Mouse (Mus musculus): ENCODE data around the gene Ptpn1. TPM values are rescaled to one million over a fixed set of nuclear protein-coding genes. Genes with fewer than 3 reads are reported as not detected.
A peak's percentile ranks its signal among the peaks of the same experiment; 100 is the strongest.

Gene Ptpn1
- polyA plus RNA-seq, 1 experiment from 2014 or later: 50.8 TPM

- H3K27ac ChIP-seq (ENCODE audit: low read length): no peak overlapping the region
- H3K4me2 ChIP-seq (ENCODE audit: low read depth, low read length): no peak overlapping the region
- H3K9ac ChIP-seq (ENCODE audit: low read length): no peak overlapping the region
- H3K4me1 ChIP-seq (ENCODE audit: control insufficient read depth, insufficient read depth, low read length): peaks cover 8% of the 10 kb centered on the region; the same call in 1 of the 2 replicates
- H3K9me3 ChIP-seq (replicated peaks; ENCODE audit: control insufficient read depth, low read length): no peaks in the 10 kb centered on the region
- no peak overlapping the region for H3K4me3 ChIP-seq (ENCODE audit: low read length)
- WGBS: 84% methylated on average over 8 of the region's 8 CpGs
- H3K27me3 ChIP-seq (ENCODE audit: control insufficient read depth, insufficient read depth, low read length): peaks cover 7% of the 10 kb centered on the region
- H3K36me3 ChIP-seq (ENCODE audit: control insufficient read depth, insufficient read depth): no peaks in the 10 kb centered on the region
- ATAC-seq (replicated peaks; ENCODE audit: extremely low read depth, insufficient read depth, low FRiP score): no peak
These were observed 34.0 kb upstream of the Ptpn1 start for GRCm38 (mm10) chr2:167897896-167898295.

GRCm38 (mm10) chr2:167899989-167900421 lies 31.9 kb upstream of the Ptpn1 start:
- 16% methylated on average over 16 of the region's 16 CpGs for WGBS
- peaks cover 7% of the 10 kb centered on the region for H3K27me3 ChIP-seq (ENCODE audit: control insufficient read depth, insufficient read depth, low read length)
- ATAC-seq (replicated peaks; ENCODE audit: extremely low read depth, insufficient read depth, low FRiP score): peak; percentile 37

GRCm38 (mm10) chr2:167902116-167902703 lies 29.6 kb upstream of the Ptpn1 start:
- peaks cover 3% of the 10 kb centered on the region; the same call in 1 of the 2 replicates for H3K9me3 ChIP-seq (replicated peaks; ENCODE audit: control insufficient read depth, low read length)
- H3K4me3 ChIP-seq (ENCODE audit: low read length): no peak overlapping the region
- no peak overlapping the region for H3K9ac ChIP-seq (ENCODE audit: low read length)
- peaks cover 8% of the 10 kb centered on the region; the same call in 1 of the 2 replicates for H3K4me1 ChIP-seq (ENCODE audit: control insufficient read depth, insufficient read depth, low read length)
- peaks cover 4% of the 10 kb centered on the region; the same call in 1 of the 2 replicates for H3K27me3 ChIP-seq (ENCODE audit: control insufficient read depth, insufficient read depth, low read length)
- no peaks in the 10 kb centered on the region for H3K36me3 ChIP-seq (ENCODE audit: control insufficient read depth, insufficient read depth)
- no peak overlapping the region for H3K4me2 ChIP-seq (ENCODE audit: low read depth, low read length)
- no peak for ATAC-seq (replicated peaks; ENCODE audit: extremely low read depth, insufficient read depth, low FRiP score)
- WGBS: 57% methylated on average over 9 of the region's 9 CpGs
- H3K27ac ChIP-seq (ENCODE audit: low read length): no peak overlapping the region

More at GRCm38 (mm10) chr2:167899989-167900421, 31.9 kb upstream of the Ptpn1 start:
- no peak overlapping the region for H3K4me3 ChIP-seq (ENCODE audit: low read length)
- no peak overlapping the region for H3K9ac ChIP-seq (ENCODE audit: low read length)
- H3K9me3 ChIP-seq (replicated peaks; ENCODE audit: control insufficient read depth, low read length): peaks cover 2% of the 10 kb centered on the region; the same call in 1 of the 2 replicates
- no peak overlapping the region for H3K27ac ChIP-seq (ENCODE audit: low read length)
- H3K4me1 ChIP-seq (ENCODE audit: control insufficient read depth, insufficient read depth, low read length): peaks cover 8% of the 10 kb centered on the region; the same call in 1 of the 2 replicates
- H3K4me2 ChIP-seq (ENCODE audit: low read depth, low read length): peak overlapping the region; percentile 44
- H3K36me3 ChIP-seq (ENCODE audit: control insufficient read depth, insufficient read depth): no peaks in the 10 kb centered on the region

- Histone ChIP-seq H3K27ac (ENCODE audit: low read length) (no peak overlapping the region), H3K4me1 (ENCODE audit: control insufficient read depth, insufficient read depth, low read length) (peaks cover 8% of the 10 kb centered on the region; the same call in 1 of the 2 replicates), H3K9ac (ENCODE audit: low read length) (no peak overlapping the region), H3K9me3 (replicated peaks; ENCODE audit: control insufficient read depth, low read length) (peaks cover 3% of the 10 kb centered on the region; the same call in 1 of the 2 replicates), H3K27me3 (ENCODE audit: control insufficient read depth, insufficient read depth, low read length) (peaks cover 4% of the 10 kb centered on the region; the same call in 1 of the 2 replicates), H3K4me3 (ENCODE audit: low read length) (no peak overlapping the region), H3K4me2 (ENCODE audit: low read depth, low read length) (no peak overlapping the region), H3K36me3 (ENCODE audit: control insufficient read depth, insufficient read depth) (no peaks in the 10 kb centered on the region)
- WGBS: 75% methylated on average over 11 of the region's 11 CpGs
- no peak for ATAC-seq (replicated peaks; ENCODE audit: extremely low read depth, insufficient read depth, low FRiP score)
These were observed 28.5 kb upstream of the Ptpn1 start for GRCm38 (mm10) chr2:167903242-167903952.

- Histone ChIP-seq H3K27ac (ENCODE audit: low read length) (no peak overlapping the region), H3K4me1 (ENCODE audit: control insufficient read depth, insufficient read depth, low read length) (peaks cover 6% of the 10 kb centered on the region; the same call in 1 of the 2 replicates), H3K36me3 (ENCODE audit: control insufficient read depth, insufficient read depth) (no peaks in the 10 kb centered on the region), H3K9ac (ENCODE audit: low read length) (no peak overlapping the region), H3K9me3 (replicated peaks; ENCODE audit: control insufficient read depth, low read length) (peaks cover 3% of the 10 kb centered on the region; the same call in 1 of the 2 replicates), H3K4me3 (ENCODE audit: low read length) (no peak overlapping the region), H3K27me3 (ENCODE audit: control insufficient read depth, insufficient read depth, low read length) (peaks cover 4% of the 10 kb centered on the region; the same call in 1 of the 2 replicates), H3K4me2 (ENCODE audit: low read depth, low read length) (no peak overlapping the region)
- 80% methylated on average over 12 of the region's 12 CpGs for WGBS
- no peak for ATAC-seq (replicated peaks; ENCODE audit: extremely low read depth, insufficient read depth, low FRiP score)
These were observed 27.1 kb upstream of the Ptpn1 start for GRCm38 (mm10) chr2:167904621-167905367.

GRCm38 (mm10) chr2:167905561-167905960 lies 26.3 kb upstream of the Ptpn1 start:
- no peak overlapping the region for H3K4me2 ChIP-seq (ENCODE audit: low read depth, low read length)
- no peak overlapping the region for H3K9ac ChIP-seq (ENCODE audit: low read length)
- H3K36me3 ChIP-seq (ENCODE audit: control insufficient read depth, insufficient read depth): no peaks in the 10 kb centered on the region
- 57% methylated on average over 8 of the region's 8 CpGs for WGBS
- H3K27me3 ChIP-seq (ENCODE audit: control insufficient read depth, insufficient read depth, low read length): peaks cover 4% of the 10 kb centered on the region; the same call in 1 of the 2 replicates
- no peak for ATAC-seq (replicated peaks; ENCODE audit: extremely low read depth, insufficient read depth, low FRiP score)
- peaks cover 3% of the 10 kb centered on the region; the same call in 1 of the 2 replicates for H3K9me3 ChIP-seq (replicated peaks; ENCODE audit: control insufficient read depth, low read length)
- no peaks in the 10 kb centered on the region for H3K4me1 ChIP-seq (ENCODE audit: control insufficient read depth, insufficient read depth, low read length)
- no peak overlapping the region for H3K4me3 ChIP-seq (ENCODE audit: low read length)
- no peak overlapping the region for H3K27ac ChIP-seq (ENCODE audit: low read length)

- no peaks in the 10 kb centered on the region for H3K27me3 ChIP-seq (ENCODE audit: control insufficient read depth, insufficient read depth, low read length)
- no peak overlapping the region for H3K27ac ChIP-seq (ENCODE audit: low read length)
- H3K36me3 ChIP-seq (ENCODE audit: control insufficient read depth, insufficient read depth): no peaks in the 10 kb centered on the region
- H3K9me3 ChIP-seq (replicated peaks; ENCODE audit: control insufficient read depth, low read length): peaks cover 3% of the 10 kb centered on the region; the same call in 1 of the 2 replicates
- H3K4me2 ChIP-seq (ENCODE audit: low read depth, low read length): no peak overlapping the region
- no peak for ATAC-seq (replicated peaks; ENCODE audit: extremely low read depth, insufficient read depth, low FRiP score)
- no peak overlapping the region for H3K9ac ChIP-seq (ENCODE audit: low read length)
- no peaks in the 10 kb centered on the region for H3K4me1 ChIP-seq (ENCODE audit: control insufficient read depth, insufficient read depth, low read length)
- H3K4me3 ChIP-seq (ENCODE audit: low read length): no peak overlapping the region
These were observed 25.1 kb upstream of the Ptpn1 start for GRCm38 (mm10) chr2:167906729-167907128.

GRCm38 (mm10) chr2:167909531-167910177 lies 22.2 kb upstream of the Ptpn1 start:
- ATAC-seq (replicated peaks; ENCODE audit: extremely low read depth, insufficient read depth, low FRiP score): no peak
- H3K9ac ChIP-seq (ENCODE audit: low read length): no peak overlapping the region
- H3K36me3 ChIP-seq (ENCODE audit: control insufficient read depth, insufficient read depth): no peaks in the 10 kb centered on the region
- H3K27me3 ChIP-seq (ENCODE audit: control insufficient read depth, insufficient read depth, low read length): no peaks in the 10 kb centered on the region
- no peak overlapping the region for H3K4me2 ChIP-seq (ENCODE audit: low read depth, low read length)
- H3K4me3 ChIP-seq (ENCODE audit: low read length): no peak overlapping the region
- no peaks in the 10 kb centered on the region for H3K4me1 ChIP-seq (ENCODE audit: control insufficient read depth, insufficient read depth, low read length)
- no peak overlapping the region for H3K27ac ChIP-seq (ENCODE audit: low read length)
- WGBS: 71% methylated on average over 11 of the region's 11 CpGs
- H3K9me3 ChIP-seq (replicated peaks; ENCODE audit: control insufficient read depth, low read length): peaks cover 10% of the 10 kb centered on the region
